Mouse (Mus musculus) CD4-positive, CD25-positive, alpha-beta regulatory T cell, adult 2 months (primary cell): ENCODE measurements around the gene Slc35b2.

Source experiments
- DNase-seq: peaks from one replicate; pipeline ENCODE4 v3.0.0-alpha.2; 2012; ENCODE audit warnings: low read depth, low spot score

Slc35b2 gene

DNA sequence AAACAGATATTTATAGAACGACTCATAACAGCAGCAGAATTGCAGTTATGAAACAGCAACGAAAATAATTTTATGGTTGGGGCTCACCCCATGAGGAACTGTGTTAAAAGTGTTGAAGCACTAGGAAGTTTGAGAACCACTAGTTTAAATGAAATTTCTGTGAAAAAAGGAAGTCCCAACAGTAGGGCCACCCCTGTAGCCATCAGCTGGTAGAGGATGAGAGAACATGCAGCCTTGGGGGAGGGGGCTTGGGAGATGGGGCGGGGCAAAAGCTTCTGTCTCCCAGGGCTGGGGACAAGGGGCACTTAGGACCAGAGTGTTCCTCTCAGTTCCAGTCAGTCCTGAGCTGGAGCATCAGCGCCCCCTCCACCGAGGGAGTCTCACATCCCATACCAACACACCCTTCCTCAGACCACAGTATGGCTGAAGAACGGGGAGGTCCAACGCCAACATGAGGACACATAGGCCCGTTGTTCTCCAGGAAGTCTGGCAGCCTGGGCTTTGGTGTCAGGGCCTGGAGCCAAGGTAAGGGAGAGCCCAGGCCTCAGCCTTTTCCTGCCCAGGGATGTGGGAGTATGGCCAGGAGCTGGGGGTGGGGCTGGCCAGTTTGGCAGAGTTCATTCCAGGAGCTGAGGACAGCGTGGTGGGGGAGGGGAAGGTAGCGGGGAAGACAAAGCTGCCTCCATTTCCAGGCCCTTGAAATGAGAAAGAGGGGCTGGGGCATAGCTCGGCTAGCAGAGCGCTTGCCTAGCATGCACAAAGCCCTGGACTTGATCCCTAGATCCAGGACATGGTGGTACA is 20.6 kb downstream of the Slc35b2 start:
- no peak for DNase-seq

DNA sequence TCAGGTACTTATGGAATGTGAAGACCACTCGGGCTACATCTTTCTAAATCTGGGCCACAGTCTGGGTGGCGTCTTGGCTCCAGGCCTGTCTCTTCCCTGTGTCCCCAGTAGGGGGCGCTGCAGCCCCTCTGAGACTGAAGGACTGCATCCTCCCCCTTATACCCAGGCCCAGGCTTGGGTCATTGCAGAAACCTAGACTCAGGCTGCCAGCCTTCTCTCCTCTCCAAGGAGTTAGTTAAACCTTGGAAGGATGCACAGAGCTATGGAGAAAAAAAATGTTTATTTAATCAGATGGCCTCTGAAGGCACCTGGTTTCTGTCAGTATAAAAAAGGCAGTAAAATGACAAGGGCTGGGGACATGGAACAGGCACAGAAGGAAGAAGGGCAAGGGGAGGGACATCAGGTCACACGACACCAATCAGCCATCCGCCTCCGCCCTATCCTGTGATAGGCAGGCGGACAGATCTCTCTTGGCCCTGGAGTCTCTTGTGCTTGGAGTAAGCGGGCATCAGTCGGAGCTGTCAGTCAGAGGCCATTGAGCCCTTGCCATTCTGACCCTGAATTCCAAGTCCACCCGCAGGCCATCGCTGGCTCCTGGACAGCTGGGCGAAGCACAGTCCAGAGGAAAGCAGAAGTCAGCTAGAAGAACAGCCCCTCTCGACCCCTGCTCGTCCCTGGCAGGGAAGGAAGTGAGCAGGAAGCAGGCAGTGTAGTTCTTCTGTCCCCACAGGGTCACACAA is 21.4 kb downstream of the Slc35b2 start:
- DNase-seq: peak; percentile 74

DNA sequence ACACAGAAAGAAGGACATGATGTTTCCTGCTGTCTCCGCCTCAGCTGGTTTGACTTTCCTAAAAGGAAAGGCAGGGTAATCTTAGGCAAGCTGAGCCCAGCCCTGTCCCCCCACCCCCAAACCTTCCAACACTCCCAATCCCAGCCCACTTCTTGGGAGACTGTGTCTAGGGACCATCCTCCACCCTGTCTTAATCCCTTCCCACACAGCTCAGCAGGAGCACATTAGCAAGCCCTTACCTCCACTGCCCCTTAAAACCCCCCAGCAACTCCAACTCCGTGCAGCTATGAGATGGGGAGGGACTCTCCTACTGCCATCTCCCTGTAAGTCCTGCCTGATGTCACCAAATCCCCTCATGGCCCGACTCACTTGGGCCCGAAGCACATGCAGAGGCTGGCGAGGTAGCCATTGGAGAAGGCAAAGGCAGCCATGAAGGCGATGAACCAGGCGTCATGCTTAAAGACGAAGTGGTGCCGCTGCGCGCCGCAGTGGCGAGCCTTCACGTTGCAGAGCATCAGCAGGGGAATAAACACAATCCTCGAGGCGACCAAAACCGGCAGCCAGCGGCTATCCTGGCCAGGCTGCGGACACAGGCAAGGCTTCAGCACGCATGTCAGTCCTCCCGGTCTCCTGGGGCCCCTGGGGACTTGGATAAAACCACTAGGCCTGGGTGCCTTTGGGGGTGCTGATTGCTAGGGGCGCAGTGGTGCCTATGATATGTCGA is 22.2 kb downstream of the Slc35b2 start:
- DNase-seq: no peak

DNA sequence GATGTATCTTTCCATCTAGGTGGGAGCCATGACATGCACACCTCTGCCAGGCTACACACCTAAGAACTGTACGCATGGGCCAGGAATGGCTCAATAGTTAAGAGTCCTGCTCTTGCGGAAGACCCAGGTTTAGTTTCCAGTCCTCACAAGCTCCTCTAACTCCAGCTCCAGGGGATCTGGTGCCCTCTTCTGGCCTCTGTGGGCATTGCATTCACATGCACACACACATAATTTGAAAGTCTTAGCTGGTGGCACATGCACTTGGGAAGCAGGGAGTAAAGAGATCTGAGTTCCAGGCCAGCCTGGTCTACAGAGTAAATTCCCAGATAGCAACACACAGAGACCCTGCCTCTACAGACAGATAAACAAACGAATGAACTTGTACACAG is 22.8 kb downstream of the Slc35b2 start:
- peak; percentile 43 for DNase-seq

DNA sequence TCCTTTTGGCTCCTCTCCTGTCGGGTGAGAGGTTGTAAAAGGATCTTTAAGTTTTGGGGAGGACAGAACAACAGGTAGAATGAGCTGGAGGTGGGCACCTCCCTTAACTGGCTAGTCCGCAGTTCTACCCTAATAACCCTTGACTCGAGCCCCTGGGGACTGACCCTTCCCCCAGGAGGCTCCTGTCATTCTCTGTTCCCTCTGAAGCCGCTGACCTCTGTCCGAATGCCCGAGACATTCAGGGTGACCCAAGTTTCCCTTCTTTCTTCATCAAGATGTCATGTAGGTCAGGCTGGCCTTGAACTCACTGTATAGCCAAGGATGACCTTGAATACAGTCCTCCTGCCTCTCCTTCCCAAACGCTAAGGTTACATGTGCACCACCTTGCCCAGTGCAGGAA is 24.7 kb downstream of the Slc35b2 start:
- DNase-seq: no peak

DNA sequence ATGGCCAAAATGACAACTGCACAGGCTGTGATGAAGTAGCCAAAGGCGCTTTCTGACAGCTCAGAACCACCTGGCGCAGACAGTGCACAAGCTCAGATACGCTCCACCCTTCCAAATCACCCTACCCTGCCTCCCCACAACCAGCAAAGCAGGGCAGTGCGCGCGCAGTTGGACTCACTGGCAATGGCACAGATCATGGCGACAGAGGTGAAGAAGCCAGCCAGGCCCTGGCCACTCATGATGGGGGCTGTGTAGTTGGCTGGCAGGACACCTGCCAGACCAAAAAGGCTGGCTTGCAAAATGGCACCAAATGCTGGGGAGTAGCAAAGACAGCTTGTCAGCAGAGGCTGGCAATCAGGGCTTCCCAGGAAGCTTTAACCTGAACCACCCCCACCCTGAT is 25.6 kb downstream of the Slc35b2 start:
- DNase-seq: no peak

DNA sequence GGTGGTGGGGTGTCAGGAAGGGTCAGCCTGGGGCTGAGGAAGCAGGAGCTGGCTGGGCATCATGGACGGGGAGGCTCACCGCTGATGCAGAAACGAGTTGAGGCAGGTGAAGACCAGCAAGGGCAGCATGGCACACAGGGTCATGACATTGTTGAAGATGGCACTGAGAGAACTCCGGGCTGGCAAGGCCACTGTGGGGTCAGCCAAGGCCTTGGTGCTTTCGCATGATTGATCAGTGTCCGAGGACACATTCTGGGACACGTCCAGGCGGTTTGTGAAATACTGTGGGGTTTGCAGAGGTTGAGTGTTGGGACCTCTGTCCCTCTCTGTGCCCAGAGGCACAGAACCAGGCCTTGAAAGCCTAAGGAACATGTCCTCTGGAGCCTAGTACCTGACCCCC is 26.2 kb downstream of the Slc35b2 start:
- no peak for DNase-seq

DNA sequence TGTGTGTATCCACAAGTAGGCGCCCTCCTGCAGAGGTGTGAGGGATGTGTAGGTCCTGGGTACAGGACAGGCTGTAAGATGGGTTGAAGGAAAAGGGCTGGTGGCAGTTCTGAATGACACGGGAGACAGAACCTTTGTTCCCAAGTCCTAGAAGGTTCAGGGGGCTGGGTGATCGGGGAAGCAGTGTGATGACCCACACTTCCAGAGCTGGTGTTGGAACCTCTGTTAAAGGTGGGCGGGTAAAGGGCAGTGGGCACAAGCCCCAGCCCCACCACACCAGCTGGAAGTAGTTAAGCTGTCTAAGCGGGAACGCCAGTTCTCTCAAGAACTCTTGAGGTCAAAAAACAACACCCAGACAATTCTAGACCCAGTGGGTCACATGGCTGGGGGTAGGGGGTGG is 26.7 kb downstream of the Slc35b2 start:
- no peak for DNase-seq

DNA sequence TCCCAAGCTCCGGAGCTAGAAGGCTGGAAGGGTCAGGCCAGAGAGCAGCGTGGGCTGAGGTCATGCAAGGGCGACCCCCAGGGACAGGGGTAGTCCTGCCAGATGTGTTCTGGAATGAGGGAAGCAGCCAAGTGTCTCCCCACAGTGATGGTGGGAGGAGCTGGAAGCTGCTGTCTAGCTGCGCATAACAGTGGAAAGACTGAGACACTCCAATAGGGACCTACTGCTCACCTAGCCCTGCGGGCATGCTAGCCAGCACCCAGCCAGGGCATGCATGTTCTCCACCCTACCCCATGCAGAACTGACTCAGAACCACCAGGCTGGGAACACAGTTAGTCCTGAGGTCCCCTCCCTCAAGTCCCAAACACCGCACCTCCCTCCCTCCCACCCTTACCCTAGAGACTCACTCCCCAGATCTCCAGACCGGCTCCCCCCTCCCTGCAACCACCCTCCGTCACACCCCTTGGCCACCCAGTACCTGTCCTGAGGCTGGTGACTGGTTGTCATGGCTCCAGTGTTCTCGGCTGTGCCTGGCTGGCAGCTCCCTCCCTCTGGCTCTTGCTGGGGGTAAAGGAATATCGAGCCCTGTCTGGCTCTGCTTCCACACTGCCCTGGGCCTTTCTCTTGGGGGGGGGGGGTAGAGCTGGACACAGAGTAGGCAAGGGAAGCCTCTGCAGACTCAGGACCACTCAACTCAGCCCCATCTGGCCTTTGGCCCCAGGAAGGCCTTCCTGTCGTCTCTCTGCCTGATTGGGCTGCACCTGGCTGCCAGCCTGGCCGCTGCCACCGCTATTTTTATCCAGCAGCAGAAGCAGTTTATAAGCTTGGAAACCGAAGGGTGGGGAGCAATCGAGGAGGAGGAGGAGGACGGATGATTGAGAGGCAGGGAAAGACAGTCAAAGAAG is 28.3 kb downstream of the Slc35b2 start:
- no peak for DNase-seq

DNA sequence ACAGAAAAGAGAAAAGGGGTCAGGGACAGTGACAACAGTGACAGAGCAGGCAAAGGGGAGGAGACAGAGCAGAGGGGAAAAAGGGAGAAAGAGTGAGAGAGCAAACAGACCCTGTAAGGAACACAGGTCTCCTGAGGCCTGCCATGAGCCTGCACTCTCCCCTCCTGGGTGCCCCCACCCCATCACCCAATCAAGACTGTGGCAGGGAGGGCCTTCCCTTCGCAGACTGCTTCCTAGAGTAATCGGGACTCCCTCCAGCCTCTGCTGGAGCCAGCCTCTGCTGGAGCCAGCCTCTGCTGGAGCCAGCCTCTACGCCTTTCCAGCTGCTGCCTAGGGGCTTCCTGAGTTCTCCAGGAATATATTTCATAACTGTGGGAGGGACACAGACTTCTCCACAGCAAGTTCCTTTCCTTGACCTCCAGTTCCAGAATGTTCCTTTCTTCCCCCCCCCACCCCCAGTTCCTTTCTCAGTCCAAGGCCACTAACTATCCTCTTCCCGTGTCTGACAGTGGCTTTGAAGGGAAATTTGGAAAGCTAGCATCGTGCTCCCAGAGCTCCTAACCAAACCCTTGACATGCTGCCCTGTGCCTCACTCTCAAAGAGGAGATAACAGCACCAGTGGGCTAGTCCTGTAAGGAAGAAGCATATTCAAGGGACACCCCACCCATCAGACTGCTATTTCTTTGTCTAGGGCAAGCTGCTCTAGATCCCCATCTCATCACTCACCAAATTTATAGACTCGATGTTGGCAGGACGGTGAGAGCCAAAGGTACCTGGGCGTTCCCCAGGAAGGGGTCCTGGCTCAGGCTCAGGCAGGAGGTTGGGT is 29.1 kb downstream of the Slc35b2 start:
- DNase-seq: no peak

DNA sequence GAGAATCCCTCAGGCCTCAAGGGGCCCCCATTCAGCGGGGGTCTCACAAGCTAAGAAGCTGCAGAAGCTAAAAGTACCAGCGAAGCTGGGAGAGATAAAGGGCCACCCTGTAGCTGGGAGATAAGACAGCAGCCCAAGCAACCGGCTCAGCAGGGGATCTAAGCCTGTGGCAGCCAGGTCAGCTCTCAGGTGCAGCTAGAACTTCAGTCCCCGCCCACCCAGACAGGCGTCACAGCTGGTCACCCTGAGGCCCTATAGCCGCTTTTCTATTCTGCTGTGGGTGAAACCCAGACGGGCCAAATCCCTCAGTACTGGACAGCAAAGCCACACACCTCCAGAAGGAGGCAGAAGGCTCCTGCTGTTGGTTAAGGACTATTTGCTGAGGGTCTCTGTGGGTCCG is 29.8 kb downstream of the Slc35b2 start:
- DNase-seq: no peak

DNA sequence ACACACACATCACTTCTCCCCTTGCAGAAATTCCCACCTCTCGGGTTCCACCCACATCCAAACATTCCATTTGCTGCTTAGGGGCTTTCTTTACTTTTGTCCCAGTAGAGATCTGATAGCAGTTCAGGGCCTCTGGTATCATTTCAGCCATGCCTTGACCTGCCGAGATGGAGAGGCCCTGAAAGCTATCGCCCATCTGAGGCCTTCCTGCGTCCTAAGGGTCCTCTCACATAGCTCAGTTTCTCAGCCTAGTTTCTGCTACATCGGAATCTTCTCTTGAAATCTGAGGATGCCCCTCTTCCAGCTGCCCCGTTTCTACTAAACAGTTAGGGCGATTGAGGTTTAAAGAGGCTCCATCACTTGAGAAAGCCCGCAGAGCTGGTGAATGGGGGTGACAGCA is 30.5 kb downstream of the Slc35b2 start:
- no peak for DNase-seq

DNA sequence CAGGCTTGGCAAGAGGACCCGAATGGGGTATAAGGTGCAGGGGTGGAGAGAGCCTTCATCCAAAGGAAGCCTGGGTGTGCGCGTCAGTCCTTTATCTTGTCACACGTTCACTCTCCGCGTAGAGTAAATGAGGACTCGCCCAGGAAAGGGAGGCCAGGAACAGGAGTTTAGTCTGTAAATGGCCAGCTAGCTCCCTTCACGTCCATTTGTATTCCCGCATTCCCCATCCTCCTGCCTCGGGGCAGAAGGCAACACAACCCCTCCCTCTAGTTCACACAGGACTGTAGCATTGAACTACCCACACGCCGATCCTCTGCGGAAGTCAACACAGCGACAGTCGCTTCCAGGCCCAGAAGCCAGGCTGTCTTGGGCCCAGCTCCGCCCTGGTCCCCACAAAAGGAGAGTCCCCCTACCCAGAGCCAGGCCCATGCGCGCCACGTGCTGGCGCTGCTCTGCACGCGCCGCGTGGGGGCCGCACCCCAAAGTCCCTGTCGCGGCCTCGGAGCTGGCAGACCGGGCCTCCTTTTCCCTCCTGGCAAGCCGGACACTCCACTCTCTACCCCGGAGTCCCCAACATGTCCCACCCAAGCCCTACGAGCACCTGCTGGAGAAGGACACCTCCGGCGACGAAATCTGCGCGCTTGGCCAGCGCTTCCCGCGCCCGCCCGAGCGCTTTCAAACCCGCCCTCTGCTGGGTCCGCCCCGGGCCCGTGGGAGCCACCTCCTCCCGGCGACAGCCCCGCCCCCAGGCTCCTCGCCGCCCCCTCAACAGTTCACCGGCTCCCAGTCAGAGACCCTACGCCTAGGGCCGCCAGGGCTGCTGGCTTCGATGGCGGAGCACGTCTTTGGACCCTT is 31.4 kb downstream of the Slc35b2 start:
- DNase-seq: peak; percentile 82

DNA sequence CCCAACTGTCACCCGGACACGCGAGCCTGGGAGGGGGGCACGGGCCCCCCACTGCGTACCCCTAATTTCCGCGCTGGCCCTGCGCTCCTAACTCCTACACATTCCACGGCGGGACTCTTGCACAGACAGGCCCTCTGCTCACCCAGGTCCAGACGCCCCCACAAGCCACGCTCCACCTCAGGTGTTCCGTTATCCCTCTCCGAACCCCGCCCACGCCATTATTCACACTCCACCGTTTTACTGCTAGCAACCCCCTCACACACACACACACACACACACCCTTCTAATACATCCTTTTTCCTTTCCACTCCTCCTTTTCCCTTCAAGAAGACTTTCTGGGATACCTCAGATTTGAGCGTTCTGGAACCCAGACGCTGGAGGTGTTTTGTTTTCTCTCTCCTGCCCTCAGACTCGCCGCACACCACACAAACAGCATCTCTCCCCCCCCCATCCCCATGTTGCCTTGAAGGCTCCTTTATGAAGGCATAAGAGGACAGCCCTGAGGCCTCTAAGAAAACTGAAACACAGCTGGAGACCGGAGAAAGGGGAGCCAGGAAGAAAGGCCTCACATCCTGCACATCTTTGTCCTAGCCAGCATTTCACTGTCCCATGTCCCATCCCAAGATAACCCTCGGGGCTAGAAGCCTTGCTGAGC is 32.2 kb downstream of the Slc35b2 start:
- DNase-seq: peak; percentile 53

DNA sequence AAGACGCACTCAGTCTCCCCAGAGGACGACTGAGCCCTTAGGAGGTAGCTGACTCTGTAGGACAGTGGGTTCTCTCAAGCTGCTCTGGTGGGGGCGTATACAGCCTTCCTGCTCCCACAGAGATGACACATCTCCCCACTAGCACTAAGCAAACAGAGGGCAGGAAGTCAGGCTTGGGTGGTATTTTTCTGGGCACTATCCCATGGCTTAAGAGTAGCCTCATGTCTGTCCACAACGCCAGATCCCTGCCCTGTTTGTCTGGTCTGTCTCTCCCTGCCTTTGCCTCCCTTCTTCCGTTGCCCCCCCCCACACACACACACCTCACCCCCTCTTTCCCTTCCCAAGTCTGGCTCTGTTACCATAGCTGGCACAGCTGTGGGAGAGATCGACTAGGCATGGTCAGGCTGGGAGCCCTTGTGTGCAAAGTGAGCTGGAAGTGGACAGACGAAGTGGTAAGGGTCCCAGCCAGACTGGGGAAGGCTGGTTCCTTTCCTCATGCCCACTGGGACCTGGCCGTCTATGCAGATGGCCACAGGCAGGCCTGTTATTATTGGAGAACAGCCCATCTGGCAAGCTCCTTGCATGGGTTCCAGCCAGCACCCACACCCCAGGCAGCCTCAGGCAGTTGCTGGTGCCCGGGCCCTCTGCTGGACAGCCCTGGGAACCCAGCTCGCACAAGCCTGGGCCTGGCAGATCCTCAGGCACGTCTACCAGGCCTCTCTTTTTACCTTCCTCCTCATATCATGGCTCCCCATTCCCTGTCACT is 33.1 kb downstream of the Slc35b2 start:
- DNase-seq: peak; percentile 72

DNA sequence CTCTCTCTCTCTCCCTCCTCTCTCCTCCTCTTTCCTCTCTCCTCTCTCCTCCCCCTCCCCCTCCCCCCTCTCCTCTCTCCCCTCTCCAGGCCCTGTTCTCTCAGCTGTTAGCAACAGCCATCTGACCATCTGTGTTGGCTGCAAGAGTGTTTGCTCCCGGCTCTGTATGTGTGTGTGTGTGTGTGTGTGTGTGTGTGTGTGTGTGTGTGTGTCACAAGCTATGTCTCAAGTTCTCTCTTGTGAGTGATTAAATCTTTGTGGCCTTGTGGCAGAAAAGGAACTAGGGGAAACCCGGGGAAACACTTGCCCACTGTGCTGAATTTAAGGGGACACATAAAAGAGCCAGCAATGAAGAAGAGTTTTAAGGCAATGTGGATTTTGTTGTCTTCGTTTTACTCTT is 34.1 kb downstream of the Slc35b2 start:
- peak; percentile 30 for DNase-seq

DNA sequence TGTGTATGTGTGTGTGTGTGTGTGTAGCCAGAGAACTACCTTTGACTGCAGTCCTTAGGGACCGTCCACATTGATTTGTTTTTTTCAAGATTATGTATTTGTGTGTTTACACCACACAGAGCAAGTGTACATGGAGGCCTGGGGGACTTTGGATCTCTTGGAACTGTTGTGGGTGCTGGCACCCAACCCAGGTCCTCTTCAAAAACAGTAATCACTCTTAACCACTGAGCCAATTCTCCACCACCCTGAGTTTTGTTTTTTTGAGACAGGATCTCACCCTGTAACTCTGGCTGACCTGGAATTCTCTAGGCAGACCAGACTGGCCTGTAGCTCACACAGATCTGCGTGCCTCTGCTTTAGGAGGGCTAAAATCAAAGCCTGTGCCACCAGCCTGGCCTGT is 34.7 kb downstream of the Slc35b2 start:
- no peak for DNase-seq

DNA sequence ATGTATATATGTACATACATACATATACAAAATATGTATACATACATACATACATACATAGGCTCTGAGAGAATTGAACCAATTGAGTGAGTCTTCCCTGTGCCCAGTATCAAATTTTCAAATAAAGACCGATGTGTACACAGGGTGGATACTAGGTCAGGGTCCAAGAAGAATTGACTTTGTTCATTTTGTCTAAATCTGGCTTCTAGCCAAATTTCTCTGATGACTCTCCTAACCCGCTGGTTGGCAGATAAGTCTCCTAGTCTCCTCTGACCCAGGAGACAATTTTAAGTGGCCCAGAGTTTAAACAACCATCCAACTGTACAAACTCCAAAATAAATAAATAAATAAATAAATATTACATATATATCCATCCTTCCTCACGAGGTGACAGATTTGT is 35.2 kb downstream of the Slc35b2 start:
- no peak for DNase-seq
